Mouse (Mus musculus): ENCODE measurements around the gene Ankfn1. TPM values are rescaled to one million over a fixed set of nuclear protein-coding genes. Genes with fewer than 3 reads are reported as not detected.

Gene Ankfn1
- polyA plus RNA-seq, 1 experiment: not detected

GRCm38 (mm10) chr11:89569391-89570145 is 207.9 kb downstream of the Ankfn1 start:
- H3K4me3 ChIP-seq (ENCODE audit: insufficient read depth, low read depth, low read length): no peak overlapping the region
- no peak overlapping the region for H3K27ac ChIP-seq (replicated peaks; ENCODE audit: low read depth, low read length)
- no peaks in the 10 kb centered on the region for H3K4me1 ChIP-seq (ENCODE audit: control insufficient read depth, insufficient read depth, insufficient read length, low read length)

- Histone ChIP-seq H3K4me1 (ENCODE audit: control insufficient read depth, insufficient read depth, insufficient read length, low read length) (no peaks in the 10 kb centered on the region), H3K4me3 (ENCODE audit: insufficient read depth, low read depth, low read length) (no peak overlapping the region), H3K27ac (replicated peaks; ENCODE audit: low read depth, low read length) (no peak overlapping the region)
These were observed 209.2 kb downstream of the Ankfn1 start for GRCm38 (mm10) chr11:89568246-89568645.

GRCm38 (mm10) chr11:89551441-89551840 is 226.0 kb downstream of the Ankfn1 start:
- no peaks in the 10 kb centered on the region for H3K4me1 ChIP-seq (ENCODE audit: control insufficient read depth, insufficient read depth, insufficient read length, low read length)
- no peak overlapping the region for H3K27ac ChIP-seq (replicated peaks; ENCODE audit: low read depth, low read length)
- H3K4me3 ChIP-seq (ENCODE audit: insufficient read depth, low read depth, low read length): no peak overlapping the region

GRCm38 (mm10) chr11:89550921-89551320 is 226.5 kb downstream of the Ankfn1 start:
- no peak overlapping the region for H3K4me3 ChIP-seq (ENCODE audit: insufficient read depth, low read depth, low read length)
- no peaks in the 10 kb centered on the region for H3K4me1 ChIP-seq (ENCODE audit: control insufficient read depth, insufficient read depth, insufficient read length, low read length)
- H3K27ac ChIP-seq (replicated peaks; ENCODE audit: low read depth, low read length): no peak overlapping the region

- Histone ChIP-seq H3K27ac (replicated peaks; ENCODE audit: low read depth, low read length) (no peak overlapping the region), H3K4me1 (ENCODE audit: control insufficient read depth, insufficient read depth, insufficient read length, low read length) (no peaks in the 10 kb centered on the region), H3K4me3 (ENCODE audit: insufficient read depth, low read depth, low read length) (no peak overlapping the region)
These were observed 228.7 kb downstream of the Ankfn1 start for GRCm38 (mm10) chr11:89548786-89549185.

GRCm38 (mm10) chr11:89546164-89546563 is 231.3 kb downstream of the Ankfn1 start:
- Histone ChIP-seq H3K27ac (replicated peaks; ENCODE audit: low read depth, low read length) (no peak overlapping the region), H3K4me3 (ENCODE audit: insufficient read depth, low read depth, low read length) (no peak overlapping the region), H3K4me1 (ENCODE audit: control insufficient read depth, insufficient read depth, insufficient read length, low read length) (no peaks in the 10 kb centered on the region)

GRCm38 (mm10) chr11:89544856-89545817 is 232.3 kb downstream of the Ankfn1 start:
- H3K4me3 ChIP-seq (ENCODE audit: insufficient read depth, low read depth, low read length): no peak overlapping the region
- no peak overlapping the region for H3K27ac ChIP-seq (replicated peaks; ENCODE audit: low read depth, low read length)
- no peaks in the 10 kb centered on the region for H3K4me1 ChIP-seq (ENCODE audit: control insufficient read depth, insufficient read depth, insufficient read length, low read length)

GRCm38 (mm10) chr11:89538376-89538775 is 239.1 kb downstream of the Ankfn1 start:
- Histone ChIP-seq H3K4me3 (ENCODE audit: insufficient read depth, low read depth, low read length) (no peak overlapping the region), H3K27ac (replicated peaks; ENCODE audit: low read depth, low read length) (no peak overlapping the region), H3K4me1 (ENCODE audit: control insufficient read depth, insufficient read depth, insufficient read length, low read length) (no peaks in the 10 kb centered on the region)

GRCm38 (mm10) chr11:89527800-89528430 is 249.5 kb downstream of the Ankfn1 start:
- H3K27ac ChIP-seq (replicated peaks; ENCODE audit: low read depth, low read length): no peak overlapping the region
- H3K4me1 ChIP-seq (ENCODE audit: control insufficient read depth, insufficient read depth, insufficient read length, low read length): no peaks in the 10 kb centered on the region
- H3K4me3 ChIP-seq (ENCODE audit: insufficient read depth, low read depth, low read length): no peak overlapping the region

GRCm38 (mm10) chr11:89515501-89515901 is 262.0 kb downstream of the Ankfn1 start:
- H3K4me3 ChIP-seq (ENCODE audit: insufficient read depth, low read depth, low read length): no peak overlapping the region
- no peaks in the 10 kb centered on the region for H3K4me1 ChIP-seq (ENCODE audit: control insufficient read depth, insufficient read depth, insufficient read length, low read length)

GRCm38 (mm10) chr11:89508675-89509324 is 268.7 kb downstream of the Ankfn1 start:
- Histone ChIP-seq H3K27ac (replicated peaks; ENCODE audit: low read depth, low read length) (no peak overlapping the region), H3K4me1 (ENCODE audit: control insufficient read depth, insufficient read depth, insufficient read length, low read length) (no peaks in the 10 kb centered on the region), H3K4me3 (ENCODE audit: insufficient read depth, low read depth, low read length) (no peak overlapping the region)

More at GRCm38 (mm10) chr11:89515501-89515901, 262.0 kb downstream of the Ankfn1 start:
- no peak overlapping the region for H3K27ac ChIP-seq (replicated peaks; ENCODE audit: low read depth, low read length)

- no peaks in the 10 kb centered on the region for H3K4me1 ChIP-seq (ENCODE audit: control insufficient read depth, insufficient read depth, insufficient read length, low read length)
- H3K4me3 ChIP-seq (ENCODE audit: insufficient read depth, low read depth, low read length): no peak overlapping the region
- H3K27ac ChIP-seq (replicated peaks; ENCODE audit: low read depth, low read length): no peak overlapping the region
These were observed 270.7 kb downstream of the Ankfn1 start for GRCm38 (mm10) chr11:89506595-89507245.

- no peaks in the 10 kb centered on the region for H3K4me1 ChIP-seq (ENCODE audit: control insufficient read depth, insufficient read depth, insufficient read length, low read length)
- H3K4me3 ChIP-seq (ENCODE audit: insufficient read depth, low read depth, low read length): no peak overlapping the region
These were observed 272.4 kb downstream of the Ankfn1 start for GRCm38 (mm10) chr11:89505046-89505445.

GRCm38 (mm10) chr11:89501796-89502195 is 275.7 kb downstream of the Ankfn1 start:
- Histone ChIP-seq H3K27ac (replicated peaks; ENCODE audit: low read depth, low read length) (no peak overlapping the region), H3K4me3 (ENCODE audit: insufficient read depth, low read depth, low read length) (no peak overlapping the region), H3K4me1 (ENCODE audit: control insufficient read depth, insufficient read depth, insufficient read length, low read length) (no peaks in the 10 kb centered on the region)

More at GRCm38 (mm10) chr11:89505046-89505445, 272.4 kb downstream of the Ankfn1 start:
- no peak overlapping the region for H3K27ac ChIP-seq (replicated peaks; ENCODE audit: low read depth, low read length)
